Mouse (Mus musculus) hindbrain, embryonic 13.5 days (tissue): ENCODE results near the gene Chodl. TPM values are rescaled to one million over a fixed set of nuclear protein-coding genes. Genes with fewer than 3 reads are reported as not detected.

Source experiments
- polyA plus RNA-seq: library from polyadenylated mRNA; unstranded; fragments of >200 nt; fragmentation: Nextera tagmentation; extraction: Ambion mirVana; gene quantifications from 2 replicates; pipeline ENCODE4 v1.2.1, GENCODE M21; 2015

The Chodl gene
- polyA plus RNA-seq, 1 experiment from 2014 or later = 16.8 TPM

Other genes starting within 250 kb of the Chodl start
- gene Tmprss15, start 160.1 kb downstream of the Chodl start, polyA plus RNA-seq = not detected in 2 replicates